Mouse (Mus musculus): ENCODE results near the gene Rtp3. TPM values are rescaled to one million over a fixed set of nuclear protein-coding genes. Genes with fewer than 3 reads are reported as not detected.

Rtp3 gene
- polyA plus RNA-seq, 1 experiment from 2014 or later = not detected

DNA sequence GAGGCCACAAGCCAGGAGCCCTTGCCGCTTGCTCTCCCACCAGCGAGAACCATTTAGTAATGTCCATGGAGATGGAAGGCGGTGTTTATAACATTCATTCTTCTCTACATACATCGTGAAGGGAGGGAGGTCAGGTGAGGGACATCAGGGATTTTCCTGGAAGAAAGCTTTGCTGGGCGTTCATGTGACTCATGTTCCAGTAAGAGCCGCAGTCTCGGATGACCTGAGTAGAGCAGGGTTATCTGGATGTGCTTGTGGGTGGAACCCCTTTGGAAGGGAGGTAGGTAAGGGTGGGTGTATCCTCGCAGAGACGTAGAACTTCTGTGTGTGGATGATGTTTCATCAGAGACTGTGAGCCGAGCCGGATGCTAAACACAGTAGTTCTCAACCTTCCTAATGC is 39.0 kb downstream of the Rtp3 start, which contains the start of gene Lrrc2:
TSS of gene Lrrc2 (plus strand) at position 149 of the 400 bp plus-strand sequence.
- Histone ChIP-seq H3K4me3 (no peak within 1 kb of the TSS), H3K9me3 (no peaks in the 10 kb centered on the region), H3K27me3 (ENCODE audit: insufficient read depth, poor library complexity, severe bottlenecking) (peaks cover 86% of the 10 kb centered on the region), H3K4me1 (replicated peaks) (peaks cover 27% of the 10 kb centered on the region), H3K27ac (no peak within 1 kb of the TSS), H3K36me3 (no peaks in the 10 kb centered on the region)
- 89% methylated on average over 11 of the region's 11 CpGs for WGBS
- DNase-seq (ENCODE audit: low spot score) = no peak

DNA sequence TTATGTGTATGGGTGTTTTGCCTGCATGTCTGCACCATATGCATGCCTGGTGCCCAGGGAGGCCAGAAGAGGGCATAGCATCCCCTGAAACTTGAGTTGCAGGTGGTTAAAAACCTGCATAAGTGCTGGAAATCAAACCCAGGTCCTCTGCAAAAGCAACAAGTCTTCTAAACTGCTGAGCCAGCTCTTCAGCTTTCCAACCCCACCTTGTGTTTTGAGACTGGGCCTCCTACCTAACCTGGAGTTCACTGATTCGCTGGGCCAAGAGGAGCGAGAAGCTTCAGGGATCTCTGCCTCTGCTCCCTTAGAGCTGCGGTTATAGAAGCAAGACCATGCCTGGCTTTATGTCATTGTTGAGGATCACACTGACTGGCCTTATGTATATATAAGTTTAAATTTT is 40.3 kb downstream of the Rtp3 start:
- no peak for DNase-seq (ENCODE audit: low spot score)

DNA sequence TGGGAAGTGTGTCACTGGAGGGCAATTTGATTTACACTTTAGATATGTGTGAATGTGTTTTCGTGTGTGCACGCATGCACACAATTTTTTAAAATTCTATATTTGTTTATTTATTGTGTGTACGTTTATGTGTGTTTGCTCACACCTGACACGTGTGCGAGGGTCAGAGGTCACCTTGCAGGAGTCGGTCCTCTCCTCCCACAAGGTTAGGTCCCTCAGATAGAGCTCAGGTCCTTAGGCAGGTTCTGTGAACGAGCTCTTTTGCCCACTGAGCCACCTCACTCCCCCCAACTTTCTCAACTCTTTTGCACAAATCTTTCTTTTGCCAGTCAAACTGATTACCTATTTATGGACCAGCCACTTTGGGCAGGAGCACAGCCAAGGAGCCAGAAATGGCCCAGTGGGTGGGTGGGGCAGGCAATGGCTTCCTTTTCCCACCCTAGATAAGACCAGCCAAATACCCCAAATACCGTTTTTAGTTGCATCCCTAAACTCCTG is 41.5 kb downstream of the Rtp3 start:
- 61% methylated on average over 8 of the region's 8 CpGs for WGBS
- Histone ChIP-seq H3K27me3 (ENCODE audit: insufficient read depth, poor library complexity, severe bottlenecking) (peaks cover 86% of the 10 kb centered on the region), H3K4me3 (no peak overlapping the region), H3K9me3 (no peaks in the 10 kb centered on the region), H3K36me3 (no peaks in the 10 kb centered on the region), H3K4me1 (replicated peaks) (peaks cover 20% of the 10 kb centered on the region), H3K27ac (no peak overlapping the region)
- no peak for DNase-seq (ENCODE audit: low spot score)

More for the DNA sequence above, 40.3 kb downstream of the Rtp3 start:
- 96% methylated on average over 3 of the region's 3 CpGs for WGBS
- Histone ChIP-seq H3K4me3 (no peak overlapping the region), H3K4me1 (replicated peaks) (peaks cover 29% of the 10 kb centered on the region), H3K9me3 (no peaks in the 10 kb centered on the region), H3K27me3 (ENCODE audit: insufficient read depth, poor library complexity, severe bottlenecking) (peaks cover 86% of the 10 kb centered on the region), H3K36me3 (no peaks in the 10 kb centered on the region), H3K27ac (no peak overlapping the region)

DNA sequence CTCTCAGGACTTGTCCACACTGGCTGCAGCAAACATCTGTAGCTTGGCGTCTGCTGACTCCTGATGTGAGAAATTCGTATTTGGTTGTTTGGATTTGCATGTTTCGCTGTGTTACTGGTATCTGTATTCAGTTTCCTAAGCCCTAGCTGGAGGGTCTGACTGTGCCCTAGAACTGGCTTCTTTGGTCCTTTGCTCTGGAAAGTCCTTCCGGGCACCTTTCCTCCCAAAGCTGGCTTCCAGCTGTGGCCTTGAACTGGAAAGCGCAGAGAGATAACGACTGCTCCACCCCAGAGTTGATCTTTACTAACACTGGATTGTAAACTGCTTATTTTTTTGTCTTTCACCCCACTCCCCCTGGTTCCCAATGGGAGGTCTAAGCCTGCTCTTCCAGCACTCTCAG is 42.5 kb downstream of the Rtp3 start:
- DNase-seq (ENCODE audit: low spot score) = no peak
- H3K27me3 ChIP-seq (ENCODE audit: insufficient read depth, poor library complexity, severe bottlenecking) = peaks cover 83% of the 10 kb centered on the region

DNA sequence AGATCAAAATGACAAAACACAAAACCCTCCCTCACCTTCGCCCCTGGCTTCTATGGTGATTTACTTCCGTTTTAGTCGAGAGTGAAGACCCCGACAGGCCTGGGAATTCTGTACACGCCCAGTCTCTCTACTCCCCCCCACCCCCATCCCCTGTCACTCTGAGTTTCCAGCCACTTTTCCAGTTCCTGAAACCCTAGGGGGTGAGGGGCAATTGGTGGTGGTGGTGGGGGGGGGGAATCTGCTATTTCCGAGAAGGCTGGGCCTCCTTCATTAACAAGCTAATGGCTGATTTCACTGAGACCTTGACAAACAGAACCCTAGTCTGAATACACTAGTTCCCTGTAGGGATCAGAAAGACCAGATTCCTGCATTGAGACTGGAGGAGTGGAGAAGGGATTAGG is 43.1 kb downstream of the Rtp3 start:
- no peaks in the 10 kb centered on the region for H3K36me3 ChIP-seq
- 4% methylated on average over 6 of the region's 6 CpGs for WGBS
- H3K4me3 ChIP-seq = peak overlapping the region; percentile 30
- no peak overlapping the region; the same call in 1 of the 2 replicates for H3K27ac ChIP-seq
- H3K9me3 ChIP-seq = no peaks in the 10 kb centered on the region
- H3K27me3 ChIP-seq (ENCODE audit: insufficient read depth, poor library complexity, severe bottlenecking) = peaks cover 77% of the 10 kb centered on the region
- peak; percentile 24 for DNase-seq (ENCODE audit: low spot score)
- peaks cover 14% of the 10 kb centered on the region for H3K4me1 ChIP-seq (replicated peaks)

More for the DNA sequence above, 42.5 kb downstream of the Rtp3 start:
- Histone ChIP-seq H3K4me3 (no peak overlapping the region), H3K36me3 (no peaks in the 10 kb centered on the region), H3K4me1 (replicated peaks) (peaks cover 14% of the 10 kb centered on the region), H3K27ac (no peak overlapping the region), H3K9me3 (no peaks in the 10 kb centered on the region)
- 19% methylated on average over 6 of the region's 6 CpGs for WGBS

DNA sequence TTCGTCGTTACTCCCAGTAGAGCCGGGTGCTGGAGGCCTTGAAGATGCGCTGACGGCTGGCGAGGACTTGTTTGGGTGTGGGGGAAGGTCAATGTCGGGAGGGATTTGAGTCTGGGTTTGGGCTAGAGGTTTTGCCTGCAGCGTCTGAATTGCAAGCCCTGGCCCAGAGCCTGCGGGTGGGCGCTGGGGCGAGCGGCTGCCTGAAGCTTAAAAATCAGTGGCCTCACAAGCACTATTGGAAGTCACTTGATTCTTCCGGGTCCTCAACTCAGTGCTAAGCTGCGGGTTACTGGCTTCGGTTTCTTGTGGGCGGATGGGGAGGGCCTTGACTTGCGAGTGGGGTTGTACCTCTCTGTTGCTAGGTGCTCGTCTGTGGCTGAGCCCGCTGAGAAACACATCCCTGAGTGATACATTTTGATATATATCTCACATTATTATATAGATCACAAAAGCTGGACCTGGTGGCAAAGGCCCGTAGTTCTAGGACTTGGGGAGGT is 43.8 kb downstream of the Rtp3 start:
- Histone ChIP-seq H3K4me3 (peak overlapping the region; percentile 30), H3K27me3 (ENCODE audit: insufficient read depth, poor library complexity, severe bottlenecking) (peaks cover 71% of the 10 kb centered on the region), H3K27ac (peak overlapping the region; percentile 56; the same call in 1 of the 2 replicates)

DNA sequence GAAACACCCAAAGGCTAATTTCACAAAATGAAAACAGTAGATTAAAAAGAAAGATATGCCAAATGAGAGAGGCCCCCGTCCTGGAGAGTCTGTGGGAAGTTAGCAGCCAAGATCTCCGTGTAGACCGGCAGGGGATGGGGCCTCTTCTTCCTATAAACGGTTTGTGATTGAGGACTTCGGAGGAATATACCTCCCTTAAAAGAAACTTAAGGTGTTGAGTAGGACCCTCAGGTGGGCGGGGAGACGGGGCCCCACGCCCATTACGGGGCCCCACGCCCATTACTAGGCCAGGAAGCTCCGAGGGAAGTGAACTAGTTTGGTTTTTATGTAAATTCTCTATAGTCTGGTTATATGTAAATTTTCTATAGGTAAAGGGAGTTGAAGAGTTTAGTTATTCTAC is 44.5 kb downstream of the Rtp3 start, which contains the start of gene Tdgf1:
TSS of gene Tdgf1 (minus strand) at position 233 of the 400 bp plus-strand sequence.
- Histone ChIP-seq H3K4me3 (peak within 1 kb of the TSS; percentile 30), H3K27ac (peak within 1 kb of the TSS; percentile 56; the same call in 1 of the 2 replicates), H3K9me3 (no peaks in the 10 kb centered on the region), H3K27me3 (ENCODE audit: insufficient read depth, poor library complexity, severe bottlenecking) (peaks cover 64% of the 10 kb centered on the region), H3K36me3 (no peaks in the 10 kb centered on the region), H3K4me1 (replicated peaks) (peaks cover 14% of the 10 kb centered on the region)
- WGBS = 6% methylated on average over 11 of the region's 11 CpGs
- DNase-seq (ENCODE audit: low spot score) = no peak

More for the DNA sequence above, 43.8 kb downstream of the Rtp3 start:
- Histone ChIP-seq H3K9me3 (no peaks in the 10 kb centered on the region), H3K36me3 (no peaks in the 10 kb centered on the region), H3K4me1 (replicated peaks) (peaks cover 14% of the 10 kb centered on the region)
- 3% methylated on average over 20 of the region's 20 CpGs for WGBS
- DNase-seq (ENCODE audit: low spot score) = peak; percentile 48

DNA sequence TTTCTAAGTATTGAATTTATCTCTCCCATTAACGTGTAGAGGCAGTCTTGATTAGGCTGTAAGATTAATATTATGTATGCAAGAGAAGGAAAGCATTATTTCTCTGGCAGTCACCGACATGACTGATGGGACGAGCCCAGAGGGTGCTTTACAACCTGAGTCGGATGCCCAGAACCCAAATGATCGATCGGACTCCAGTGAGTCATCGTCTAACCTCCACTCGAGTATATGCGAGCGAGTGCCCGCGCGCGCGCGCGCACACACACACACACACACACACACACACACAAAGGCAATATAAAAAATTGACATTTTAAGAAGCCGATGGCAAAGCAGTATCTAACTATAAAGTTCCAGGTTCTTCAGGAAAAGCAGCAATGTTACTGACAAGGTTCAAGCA is 45.0 kb downstream of the Rtp3 start:
- H3K9me3 ChIP-seq = no peaks in the 10 kb centered on the region
- peaks cover 62% of the 10 kb centered on the region for H3K27me3 ChIP-seq (ENCODE audit: insufficient read depth, poor library complexity, severe bottlenecking)
- H3K4me3 ChIP-seq = no peak overlapping the region
- 12% methylated on average over 18 of the region's 18 CpGs for WGBS
- no peaks in the 10 kb centered on the region for H3K36me3 ChIP-seq
- DNase-seq (ENCODE audit: low spot score) = peak; percentile 23
- H3K4me1 ChIP-seq (replicated peaks) = peaks cover 14% of the 10 kb centered on the region
- H3K27ac ChIP-seq = no peak overlapping the region

DNA sequence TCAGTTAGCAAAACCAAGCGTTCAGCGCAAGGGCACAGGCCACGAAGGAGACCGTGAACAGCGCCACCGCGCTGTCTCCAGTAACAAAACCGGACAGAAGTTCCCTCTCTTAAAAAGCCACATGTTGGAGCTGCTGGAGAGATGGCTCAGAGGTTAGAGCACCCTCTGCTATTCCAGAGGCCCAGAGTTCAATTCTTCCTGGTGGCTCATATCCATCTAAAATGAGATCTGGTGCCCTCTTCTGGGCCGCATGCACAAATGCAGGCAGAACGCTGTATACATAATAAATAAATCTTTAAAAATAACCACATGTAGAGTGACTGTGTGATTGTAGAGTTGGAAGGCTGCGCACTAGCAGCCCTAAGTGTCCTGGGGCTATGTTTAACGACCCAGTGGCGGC is 46.1 kb downstream of the Rtp3 start:
- no peaks in the 10 kb centered on the region for H3K9me3 ChIP-seq
- H3K4me1 ChIP-seq (replicated peaks) = peaks cover 14% of the 10 kb centered on the region
- H3K4me3 ChIP-seq = no peak overlapping the region
- DNase-seq (ENCODE audit: low spot score) = peak; percentile 26
- peaks cover 59% of the 10 kb centered on the region for H3K27me3 ChIP-seq (ENCODE audit: insufficient read depth, poor library complexity, severe bottlenecking)
- H3K36me3 ChIP-seq = no peaks in the 10 kb centered on the region
- 32% methylated on average over 13 of the region's 13 CpGs for WGBS
- H3K27ac ChIP-seq = no peak overlapping the region

DNA sequence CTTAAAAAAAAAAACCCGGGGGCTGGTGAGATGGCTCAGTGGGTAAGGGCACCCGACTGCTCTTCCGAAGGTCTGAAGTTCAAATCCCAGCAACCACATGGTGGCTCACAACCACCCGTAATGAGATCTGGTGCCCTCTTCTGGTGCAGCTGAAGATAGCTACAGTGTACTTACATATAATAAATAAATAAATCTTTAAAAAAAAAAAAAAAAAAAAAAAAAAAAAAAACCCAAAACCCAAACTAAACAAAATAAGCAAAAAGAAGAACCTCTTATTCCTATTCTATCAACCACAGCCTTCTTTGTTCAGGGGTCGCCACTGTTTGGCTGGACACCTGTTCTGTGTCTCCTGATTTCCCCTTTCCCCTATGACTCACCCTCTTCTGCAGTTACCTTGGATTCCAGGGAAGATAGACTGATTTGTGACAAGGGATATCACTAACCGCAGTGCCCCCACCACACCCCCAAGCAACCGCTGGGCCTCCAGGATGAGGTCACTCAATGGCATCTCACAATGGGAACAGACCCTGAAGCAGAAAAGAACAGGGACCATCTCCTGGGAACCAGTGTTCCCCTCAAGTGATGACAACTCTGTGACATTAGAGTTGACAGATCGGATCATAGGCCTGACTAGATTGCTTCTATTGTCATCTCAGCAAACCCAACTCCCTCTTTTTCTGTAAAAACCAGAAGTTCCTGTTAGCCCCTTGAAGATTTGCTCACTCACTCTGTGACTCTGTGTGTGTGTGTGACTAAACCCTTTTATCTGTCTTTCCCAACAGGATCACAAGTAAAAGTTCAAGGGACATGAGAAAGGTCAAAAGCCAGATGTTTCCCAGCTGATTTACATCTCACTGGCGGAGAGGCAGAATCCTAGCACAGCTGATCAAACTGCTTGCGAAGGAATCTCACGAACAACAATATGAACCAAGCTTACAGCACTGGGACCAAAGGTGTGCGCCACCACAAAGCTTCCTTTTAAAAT is 52.6 kb downstream of the Rtp3 start:
- Histone ChIP-seq H3K9me3 (no peaks in the 10 kb centered on the region), H3K36me3 (no peaks in the 10 kb centered on the region), H3K27me3 (ENCODE audit: insufficient read depth, poor library complexity, severe bottlenecking) (peaks cover under 1% of the 10 kb centered on the region; the same call in 1 of the 2 replicates), H3K27ac (no peak overlapping the region), H3K4me3 (no peak overlapping the region), H3K4me1 (replicated peaks) (peaks cover 22% of the 10 kb centered on the region)
- WGBS = 65% methylated on average over 12 of the region's 12 CpGs
- peak; percentile 29 for DNase-seq (ENCODE audit: low spot score)

DNA sequence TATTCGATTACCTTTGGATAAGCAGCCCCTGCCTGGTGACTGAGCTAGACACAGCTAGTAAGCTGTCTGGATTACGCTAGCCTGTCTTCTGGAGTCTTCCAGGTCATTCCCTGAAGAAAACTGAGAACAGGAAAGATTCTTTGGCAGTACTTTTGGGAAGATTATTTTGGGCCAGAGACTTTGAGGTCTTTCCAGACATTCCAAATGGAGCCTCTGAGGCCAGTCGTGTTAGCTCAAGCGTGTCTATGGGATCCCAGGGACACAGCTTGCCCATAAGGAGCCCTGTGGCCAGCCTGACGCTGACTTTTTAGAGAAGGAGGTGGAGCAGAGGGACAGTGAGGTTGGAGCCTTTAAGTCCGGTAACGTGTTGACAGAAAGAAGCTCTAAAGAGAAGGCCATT is 54.4 kb downstream of the Rtp3 start:
- H3K27ac ChIP-seq = no peak overlapping the region
- DNase-seq (ENCODE audit: low spot score) = no peak
- no peaks in the 10 kb centered on the region for H3K9me3 ChIP-seq
- no peaks in the 10 kb centered on the region for H3K27me3 ChIP-seq (ENCODE audit: insufficient read depth, poor library complexity, severe bottlenecking)
- WGBS = 87% methylated on average over 7 of the region's 7 CpGs
- H3K36me3 ChIP-seq = no peaks in the 10 kb centered on the region
- H3K4me3 ChIP-seq = no peak overlapping the region
- H3K4me1 ChIP-seq (replicated peaks) = peaks cover 28% of the 10 kb centered on the region

Measured in hindbrain, embryonic 10.5 days (tissue).